Mouse (Mus musculus) A20 (cell line): Measurements from ENCODE around the gene Tlr8.
A peak's percentile ranks its signal among the peaks of the same experiment; 100 is the strongest.

Experiments used
- DNase-seq: peaks from one replicate; pipeline ENCODE4 v3.0.0-alpha.2; 2011; ENCODE audit warnings: low read depth, low spot score

Tlr8 gene

DNA sequence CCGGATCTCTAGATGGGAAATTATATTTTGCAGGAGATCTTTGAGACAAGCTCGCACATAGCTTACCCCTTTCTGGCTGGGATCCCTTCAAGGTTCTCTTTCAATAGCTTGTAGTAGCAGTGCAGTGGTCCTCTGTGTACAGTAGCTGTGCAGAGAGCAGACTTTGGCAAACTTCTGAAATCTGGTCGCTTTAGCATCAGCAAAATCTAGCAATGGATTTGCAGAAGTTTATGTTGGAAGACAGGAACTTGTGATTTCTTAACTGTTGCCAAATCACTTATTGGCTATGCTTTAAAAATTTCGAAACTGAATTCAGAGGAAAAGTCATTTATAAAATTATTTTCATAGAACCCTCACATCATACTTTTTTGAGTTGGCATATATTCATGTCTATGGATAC is at the start of gene Tlr8:
Tlr8 (minus strand) TSS at position 244 of the 400 bp plus-strand sequence.
- no peak for DNase-seq

- peak; percentile 7 for DNase-seq
Measured at GRCm38 (mm10) chrX:167302061-167302460, 37.9 kb upstream of the Tlr8 start.

DNA sequence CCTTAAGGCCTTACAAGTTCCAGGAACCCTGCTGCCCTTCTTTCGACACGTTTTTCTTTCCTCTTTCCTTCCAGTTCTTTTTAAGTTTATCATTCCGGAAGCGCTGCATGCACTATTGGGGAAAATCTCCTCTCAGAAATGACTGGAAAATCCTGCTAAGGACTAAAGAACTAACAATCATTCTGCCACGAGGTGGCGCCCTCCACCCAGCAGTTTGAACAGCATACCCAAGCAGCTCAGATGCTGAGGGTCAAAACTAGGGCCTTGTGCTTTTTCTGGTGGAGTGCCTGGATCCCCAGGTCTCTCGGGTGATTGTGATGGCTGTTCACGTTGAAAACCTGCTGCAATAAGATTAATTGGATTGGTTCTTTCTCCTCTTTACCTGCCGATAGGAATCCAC is 12.8 kb upstream of the Tlr8 start:
- DNase-seq = peak; percentile 68

GRCm38 (mm10) chrX:167276551-167276950 is 12.4 kb upstream of the Tlr8 start:
- no peak for DNase-seq

DNA sequence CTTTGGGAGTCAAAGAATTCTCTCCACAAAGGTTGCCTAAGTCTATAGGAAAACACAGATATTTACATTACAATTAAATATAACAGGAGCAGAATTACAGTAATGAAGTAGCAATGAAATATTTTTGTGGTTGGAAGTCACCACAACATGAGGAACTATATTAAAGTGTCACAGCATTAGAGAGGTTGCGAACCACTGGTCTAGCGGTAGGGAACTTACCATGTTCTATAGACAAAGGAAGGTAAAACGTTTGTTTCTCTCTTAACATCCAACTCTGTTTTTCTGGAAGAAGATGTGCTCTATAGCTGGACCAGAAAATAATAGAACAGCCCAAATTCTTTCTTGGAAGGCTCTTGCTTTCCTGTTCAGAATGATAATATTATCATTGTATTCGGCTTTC is 599 bp downstream of the Tlr8 start:
- DNase-seq = no peak

- no peak for DNase-seq
Measured at GRCm38 (mm10) chrX:167241736-167242135, 22.4 kb downstream of the Tlr8 start.

DNA sequence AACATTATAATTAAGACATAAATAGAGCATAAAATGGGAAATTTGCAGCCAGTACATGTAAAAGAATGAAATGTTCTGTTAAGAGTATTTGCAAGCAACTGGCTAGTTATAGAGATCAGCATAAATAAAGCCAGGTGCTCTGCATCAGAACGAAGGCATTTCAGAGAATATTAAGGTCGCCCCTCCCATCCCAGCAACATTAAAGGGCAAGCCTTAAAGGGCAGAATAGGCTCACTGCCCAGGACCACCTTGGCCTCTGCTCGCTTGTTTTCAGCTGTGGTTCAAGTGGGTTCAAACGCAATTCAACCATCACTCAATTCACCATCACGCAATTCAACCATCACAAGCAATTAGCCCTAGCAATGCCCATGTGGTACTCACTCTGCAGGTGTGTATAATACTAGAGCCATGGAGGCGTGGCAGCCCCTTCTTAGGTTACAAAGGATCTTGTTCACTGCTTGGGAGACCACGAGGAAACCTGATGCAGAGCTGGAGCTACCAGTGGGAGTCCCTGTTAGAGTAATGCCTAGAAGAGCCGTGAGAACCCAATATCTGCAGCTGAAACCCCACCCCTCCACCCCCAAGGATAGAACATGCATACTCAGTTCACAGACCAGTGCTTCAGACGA is 24.7 kb downstream of the Tlr8 start:
- no peak for DNase-seq

DNA sequence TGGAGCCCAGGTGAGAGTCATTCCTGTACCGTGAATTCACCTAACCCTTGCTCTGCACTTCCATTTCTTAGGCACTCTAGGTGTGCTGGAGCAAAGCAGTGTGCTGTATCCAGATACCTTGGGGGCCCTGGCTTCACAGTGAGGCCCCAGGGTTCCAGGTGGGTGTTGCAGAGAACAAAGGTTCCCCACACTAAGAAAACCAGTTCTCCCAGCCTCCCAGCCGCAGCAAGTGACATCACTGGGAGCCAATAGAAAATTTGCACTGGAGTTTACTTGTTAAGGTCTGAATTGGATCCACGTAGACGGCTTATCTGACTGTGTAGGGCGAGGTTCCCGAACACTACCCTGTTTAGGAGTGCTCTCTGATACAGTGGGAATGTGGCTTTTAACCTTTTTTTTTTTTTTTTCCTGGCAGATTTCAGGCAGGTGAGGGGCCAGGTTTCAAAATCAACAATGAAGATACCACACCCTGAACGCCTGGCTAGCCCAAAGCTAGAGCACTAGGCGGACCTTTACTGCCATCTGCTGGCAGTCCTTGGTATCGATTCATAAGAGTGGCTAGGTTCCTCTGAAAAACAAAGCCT is 30.9 kb downstream of the Tlr8 start:
- peak; percentile 72 for DNase-seq

DNA sequence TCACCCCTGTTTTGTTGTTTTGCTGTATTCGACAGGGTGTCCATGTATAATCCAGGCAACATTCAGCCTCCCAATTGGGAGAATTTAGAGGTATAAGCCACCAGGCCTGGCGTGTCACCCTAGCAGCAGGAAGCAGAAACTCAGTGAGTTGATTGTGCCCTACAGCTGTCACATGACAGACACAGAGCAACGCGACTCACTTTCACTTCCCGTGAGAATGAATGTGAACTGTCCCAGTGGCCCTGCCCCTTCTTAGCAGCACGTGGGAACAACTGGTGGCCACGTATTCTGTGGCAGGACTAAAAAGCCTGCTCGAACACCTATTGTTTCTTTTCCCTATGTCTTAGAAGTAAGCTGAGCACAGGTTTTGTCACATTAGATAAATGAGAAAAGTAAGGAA is 33.0 kb downstream of the Tlr8 start:
- peak; percentile 85 for DNase-seq

GRCm38 (mm10) chrX:167229819-167230218 is 34.3 kb downstream of the Tlr8 start:
- peak; percentile 28 for DNase-seq

DNA sequence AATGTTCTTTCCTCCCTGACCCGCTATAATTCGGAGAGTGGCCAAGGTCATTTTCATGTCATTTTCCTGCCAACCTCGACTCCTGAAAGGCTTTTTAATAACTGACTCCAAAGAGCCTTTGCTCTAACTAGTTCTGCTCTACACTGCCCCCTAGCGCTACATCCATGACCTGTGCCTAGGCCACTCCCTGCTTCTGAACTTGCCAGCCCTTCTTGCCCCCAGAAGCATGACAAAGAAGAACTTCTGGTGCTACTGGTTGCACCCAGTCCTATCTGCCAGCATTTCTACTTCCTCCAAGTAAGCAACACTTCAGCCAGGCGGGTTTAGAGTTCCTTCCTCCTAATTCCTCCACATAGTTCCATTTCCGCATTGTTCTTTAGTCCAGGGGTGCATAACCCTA is 34.9 kb downstream of the Tlr8 start:
- peak; percentile 78 for DNase-seq

- DNase-seq = peak; percentile 57
Measured at GRCm38 (mm10) chrX:167227756-167228155, 36.4 kb downstream of the Tlr8 start.

GRCm38 (mm10) chrX:167227138-167227537 is 37.0 kb downstream of the Tlr8 start:
- peak; percentile 77 for DNase-seq

DNA sequence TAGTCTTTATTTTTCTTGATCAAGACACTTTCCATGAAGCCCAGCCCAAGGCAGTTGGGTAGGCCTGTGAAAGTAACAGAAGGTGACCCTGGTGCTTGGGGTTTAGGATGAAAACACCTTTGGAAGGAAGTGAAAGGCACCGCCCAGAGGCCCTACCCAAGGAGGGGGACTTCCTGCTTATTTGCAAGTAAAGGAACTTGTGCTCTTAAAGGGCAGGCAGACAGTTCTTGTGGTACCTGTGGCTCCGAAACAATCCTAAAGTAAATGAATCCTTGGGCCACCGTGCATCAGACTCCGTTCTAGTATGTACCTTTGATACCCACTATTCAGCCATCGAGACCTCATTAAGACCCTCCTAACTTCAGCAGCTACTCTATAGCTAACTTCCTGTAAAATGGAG is 37.6 kb downstream of the Tlr8 start:
- DNase-seq = peak; percentile 76

GRCm38 (mm10) chrX:167212707-167213106 is 51.4 kb downstream of the Tlr8 start:
- no peak for DNase-seq

DNA sequence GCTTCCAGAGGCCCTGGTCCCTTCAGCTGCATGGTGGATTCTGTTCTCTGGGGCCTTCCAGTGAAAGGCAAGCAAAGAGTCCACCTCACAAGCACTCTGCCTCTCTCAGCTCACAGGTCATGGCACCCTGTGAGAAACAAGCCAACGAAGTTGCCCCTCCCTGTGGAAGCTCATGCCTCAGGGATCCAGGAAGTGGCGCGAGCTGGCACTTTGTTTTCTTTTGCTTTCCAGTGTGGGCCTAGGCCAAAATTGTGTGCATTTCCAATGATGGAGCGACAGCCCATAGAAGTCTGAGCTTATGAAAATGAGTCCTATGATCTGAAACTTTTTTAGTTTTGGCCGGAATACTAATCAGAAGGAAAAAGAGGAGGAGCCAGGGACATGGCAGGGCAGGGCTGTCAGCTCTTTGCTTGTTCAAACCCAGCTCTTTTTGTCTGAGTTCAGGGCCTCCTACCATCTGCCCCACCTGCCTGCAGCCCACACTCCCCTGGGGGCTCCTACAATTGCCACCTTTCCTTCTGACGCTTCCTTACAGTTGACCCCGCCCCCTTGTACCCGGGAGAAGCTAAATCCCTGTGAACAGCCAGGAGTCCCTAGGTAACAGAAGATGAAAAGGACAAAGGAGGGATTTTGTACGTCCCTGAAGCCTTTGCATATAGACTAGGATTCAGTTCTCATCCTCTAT is 52.1 kb downstream of the Tlr8 start:
- DNase-seq = no peak

DNA sequence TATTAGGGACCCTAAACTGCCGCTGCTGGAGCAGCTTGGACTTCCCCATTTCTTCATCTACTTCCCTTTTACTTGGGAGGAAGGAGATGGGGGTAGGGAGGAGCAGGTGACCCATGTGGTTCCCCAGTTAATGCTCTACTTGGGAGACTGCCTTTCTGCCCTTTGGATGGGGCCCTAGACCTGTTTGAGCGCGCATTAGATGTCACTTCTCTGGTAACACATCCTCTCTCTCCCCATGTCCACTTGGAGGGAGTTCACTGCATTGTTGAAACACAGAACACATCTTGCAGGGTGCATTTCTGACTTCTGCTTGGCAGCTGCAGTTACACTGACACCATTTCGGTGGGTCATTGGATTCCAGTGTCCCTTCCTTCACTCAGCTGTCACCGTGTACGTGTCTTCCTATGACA is 53.8 kb downstream of the Tlr8 start:
- DNase-seq = peak; percentile 83

DNA sequence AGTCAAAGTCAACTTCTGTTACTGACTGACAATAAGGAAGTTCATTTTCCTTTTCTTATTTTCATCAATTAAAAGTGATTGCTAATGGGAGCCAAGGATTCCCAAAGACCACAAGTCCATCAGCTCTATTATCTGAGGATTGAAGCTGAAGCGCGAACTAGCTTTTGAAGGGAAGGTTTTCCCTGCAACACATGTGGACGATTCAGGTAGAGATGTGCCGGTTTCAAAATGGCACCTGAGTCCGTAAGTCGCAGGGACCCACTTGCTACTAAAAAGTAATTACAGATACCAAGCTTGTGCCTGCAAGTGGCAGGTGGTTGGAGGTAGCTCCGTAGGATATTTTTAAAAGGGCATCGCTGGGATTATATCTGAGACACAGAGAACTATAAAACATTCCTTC is 54.3 kb downstream of the Tlr8 start:
- DNase-seq = peak; percentile 76

DNA sequence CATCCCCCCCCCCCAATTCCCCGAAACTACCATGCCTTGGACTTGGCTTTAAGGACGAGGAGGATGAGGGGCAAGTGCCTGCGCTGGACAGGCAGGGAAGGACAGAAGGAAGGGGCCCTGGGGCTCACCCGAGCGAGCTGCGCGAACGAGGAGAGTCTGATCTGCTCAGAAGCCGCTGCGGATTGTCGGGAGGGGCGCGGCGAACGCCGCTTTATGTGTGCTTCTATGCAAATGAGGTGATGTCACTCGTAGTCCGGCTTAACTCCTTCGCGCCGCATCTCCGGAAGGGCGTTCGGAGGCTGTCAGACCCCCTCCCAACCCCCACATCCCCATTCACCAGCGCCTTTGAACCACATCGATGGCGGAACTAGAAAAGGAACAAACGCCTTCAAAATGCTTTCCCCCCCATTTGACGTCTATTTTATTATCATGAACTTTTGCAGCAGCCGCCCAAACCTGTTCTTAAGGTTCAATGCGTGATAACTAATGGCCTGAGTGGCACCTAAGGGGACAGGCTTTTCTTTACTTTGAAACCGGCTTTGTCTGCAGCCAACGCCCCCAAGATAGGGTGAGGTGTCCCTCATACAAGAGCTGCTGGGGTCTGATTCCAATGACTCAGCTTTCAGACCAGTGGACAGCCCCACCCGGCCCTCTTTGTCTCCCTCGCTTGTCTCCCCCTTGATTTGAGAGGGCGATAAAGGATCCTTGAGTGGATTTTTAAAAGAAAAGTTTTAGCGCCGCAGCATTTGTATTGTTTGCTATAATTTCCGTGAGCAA is 55.0 kb downstream of the Tlr8 start, which contains the start of gene Tmsb4x:
Tmsb4x (minus strand) TSS at position 338 of the 777 bp plus-strand sequence.
- DNase-seq = peak; percentile 91

DNA sequence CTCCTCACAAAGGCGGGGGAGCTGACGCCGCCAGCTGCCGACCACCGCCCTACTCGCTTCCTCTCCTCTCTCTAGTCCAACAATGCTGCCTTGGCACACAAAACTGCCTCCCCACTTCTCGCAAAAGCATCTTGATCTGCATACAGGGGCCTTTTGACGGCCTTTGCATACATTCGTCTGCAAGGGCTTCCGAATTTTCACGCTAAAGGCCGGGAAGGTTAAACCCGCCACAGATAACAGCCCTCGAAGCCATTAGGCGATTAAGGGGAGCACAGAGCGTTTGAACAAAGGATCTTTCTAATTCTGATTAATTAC is 55.7 kb downstream of the Tlr8 start:
- DNase-seq = peak; percentile 60

- peak; percentile 51 for DNase-seq
Measured at GRCm38 (mm10) chrX:167207741-167208505, 56.2 kb downstream of the Tlr8 start.
